Mouse (Mus musculus) cerebellum, postnatal 36 days (tissue): ENCODE measurements around the gene Gna11.
A peak's percentile ranks its signal among the peaks of the same experiment; 100 is the strongest.

Source experiments
- DNase-seq, 2 experiments: peaks; one replicate each; pipeline ENCODE4 v3.0.0; 2021 to 2022; ENCODE audit warnings: mixed read lengths in 2 of 2

Gna11 gene

GRCm38 (mm10) chr10:81565257-81566228 lies 20.6 kb upstream of the Gna11 start:
- DNase-seq, result no peak

DNA sequence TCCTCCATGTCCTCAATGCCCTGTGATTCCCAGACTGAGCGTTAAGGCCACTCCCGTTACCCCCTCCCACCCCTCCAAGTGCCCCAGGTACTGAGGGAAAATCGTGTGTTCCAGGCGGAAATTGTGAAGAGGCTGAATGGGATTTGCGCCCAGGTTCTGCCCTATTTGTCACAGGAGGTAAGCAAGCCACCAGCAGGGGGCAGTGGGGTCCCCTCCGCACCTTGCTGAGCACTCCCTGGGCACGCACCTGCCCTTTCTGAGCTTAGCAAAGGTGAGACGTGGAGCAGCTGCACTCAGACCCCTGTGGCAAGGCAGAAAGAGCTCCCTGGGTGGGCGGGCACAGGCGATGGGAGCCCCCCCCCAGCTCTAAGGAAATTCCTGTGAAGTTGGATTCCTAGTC lies 19.7 kb upstream of the Gna11 start:
- DNase-seq, result peak; percentile 70 to 78

DNA sequence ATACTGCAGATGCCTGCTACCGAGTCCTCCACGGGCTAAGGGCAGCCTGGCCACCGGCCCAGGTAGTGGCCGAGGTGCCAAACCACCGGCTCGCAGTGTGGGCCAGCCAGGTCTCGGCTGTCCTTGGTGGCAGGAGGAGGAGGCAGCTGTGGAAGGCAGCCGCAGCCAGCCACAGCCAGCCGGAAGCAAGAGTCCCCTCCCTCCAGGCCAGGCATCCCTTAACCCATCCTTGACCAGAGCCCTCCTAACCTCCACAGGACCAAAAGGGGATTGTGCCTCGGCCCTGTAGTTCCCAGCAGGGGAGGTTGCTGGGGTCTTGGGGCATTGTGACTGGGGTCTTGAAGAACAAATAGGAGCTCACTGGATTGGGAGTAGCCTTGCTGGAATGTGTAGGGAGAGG lies 19.2 kb upstream of the Gna11 start:
- peak; percentile 45 to 57 for DNase-seq

DNA sequence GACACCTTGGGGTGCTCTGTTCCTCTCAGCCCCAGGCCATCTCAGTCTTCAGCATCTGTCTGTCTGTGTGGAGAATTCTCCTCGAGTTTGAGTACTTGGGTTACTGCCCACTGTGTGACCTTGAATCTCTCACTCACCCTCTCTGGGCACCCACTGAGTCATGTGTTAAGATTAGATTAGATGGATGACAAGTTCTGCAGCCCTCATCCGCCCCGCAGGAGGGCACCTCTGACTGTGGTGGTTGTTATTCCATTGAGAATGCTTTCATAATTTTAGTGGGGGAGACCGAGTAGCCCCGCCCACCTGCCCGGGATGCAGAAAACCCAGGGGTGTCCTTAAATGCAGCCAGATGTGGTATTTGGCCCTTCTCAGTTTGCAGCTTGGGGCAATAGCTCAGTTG lies 18.5 kb upstream of the Gna11 start:
- DNase-seq, result no peak

DNA sequence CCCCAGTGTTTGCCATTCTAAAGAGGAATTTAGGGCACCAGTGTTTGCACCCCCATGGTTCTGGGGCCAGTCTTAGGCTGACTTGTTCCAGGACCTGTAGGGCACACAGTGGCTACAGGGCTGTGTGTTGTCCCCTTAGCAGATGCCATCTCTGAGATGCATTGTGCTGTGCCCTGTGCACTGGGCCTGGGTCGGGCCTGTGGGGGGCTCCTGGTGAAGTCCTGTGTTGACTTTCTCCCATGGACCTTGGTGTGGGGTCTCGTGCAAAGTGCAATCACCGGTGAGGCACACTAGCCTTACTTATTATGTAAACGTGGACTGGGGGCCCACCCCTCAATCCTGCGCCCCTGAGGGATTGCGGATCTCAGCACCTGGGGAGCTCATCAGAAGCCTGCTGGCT lies 17.4 kb upstream of the Gna11 start:
- DNase-seq, result no peak

- no peak for DNase-seq
These were observed 15.9 kb upstream of the Gna11 start for GRCm38 (mm10) chr10:81560719-81561459.

- DNase-seq, result peak; percentile 64 to 78
These were observed 14.9 kb upstream of the Gna11 start for GRCm38 (mm10) chr10:81559627-81560539.

DNA sequence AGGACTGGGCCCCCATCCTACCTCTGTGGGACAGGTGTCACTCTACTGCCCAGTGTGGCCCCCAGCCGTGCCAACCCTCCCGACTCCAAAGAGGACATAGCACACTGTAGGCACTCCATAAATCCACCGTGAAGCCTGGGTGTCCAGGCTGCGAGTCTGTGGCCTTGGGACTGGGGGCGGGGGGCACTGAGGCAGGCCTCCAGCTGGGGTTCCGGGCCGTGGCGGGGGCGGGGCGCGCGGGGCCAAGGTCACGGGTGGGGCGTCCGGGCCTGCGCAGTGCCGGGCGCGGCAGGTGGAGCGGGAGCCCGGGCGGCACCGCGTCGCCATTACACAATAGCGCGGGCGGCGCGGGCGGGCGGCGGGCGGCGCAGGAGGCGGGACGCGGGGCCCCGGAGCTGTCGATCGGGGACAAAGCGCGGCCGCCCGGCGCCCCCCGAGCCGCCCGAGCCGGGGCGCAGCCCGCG lies 14.2 kb upstream of the Gna11 start, which contains the start of gene Aes:
Gene Aes (plus strand): TSS at position 326 of the 464 bp plus-strand sequence.
- peak; percentile 81 to 90 for DNase-seq

GRCm38 (mm10) chr10:81557491-81557890 lies 12.5 kb upstream of the Gna11 start:
- no peak for DNase-seq

DNA sequence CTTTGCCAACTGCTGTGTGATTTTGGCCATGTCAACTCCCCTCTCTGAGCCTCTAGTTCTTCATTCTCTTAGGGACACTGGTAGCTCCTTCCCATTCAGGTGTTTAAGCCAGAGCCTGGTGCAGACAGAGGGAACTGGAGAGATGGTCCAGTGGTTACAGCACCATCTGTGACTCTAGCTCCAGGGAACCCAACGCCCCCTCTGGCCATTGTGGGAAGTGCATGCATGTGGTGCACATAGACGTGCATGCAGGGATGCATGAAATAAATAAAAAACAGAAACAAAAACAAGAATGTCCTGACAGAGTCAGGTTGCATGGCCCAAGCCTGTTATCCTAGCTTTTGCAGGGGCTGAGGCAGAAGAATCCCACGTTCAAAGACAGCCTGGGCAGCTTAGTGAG lies 11.3 kb upstream of the Gna11 start:
- no peak for DNase-seq

GRCm38 (mm10) chr10:81553807-81554755 lies 9.1 kb upstream of the Gna11 start:
- no peak for DNase-seq

DNA sequence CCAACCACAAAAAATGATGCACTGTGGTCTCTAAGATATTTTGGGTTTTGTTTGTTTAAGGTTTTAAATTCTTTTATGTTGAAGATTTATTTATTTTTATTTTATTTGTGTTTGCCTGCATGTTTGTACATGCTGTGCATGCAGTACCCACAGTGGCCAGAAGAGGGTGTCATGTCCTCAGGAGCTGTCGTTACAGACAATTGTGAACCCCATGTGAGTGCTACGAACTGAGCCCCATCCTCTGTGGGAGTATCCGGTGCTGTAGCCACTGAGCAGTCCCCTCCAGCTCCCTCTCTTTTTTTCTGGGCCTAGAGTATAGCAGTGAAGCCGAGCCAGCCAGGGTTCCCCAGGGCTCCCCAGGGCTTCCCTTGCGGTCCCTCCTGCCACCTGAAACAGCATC lies 8.2 kb upstream of the Gna11 start:
- DNase-seq, result no peak

- DNase-seq, result peak; percentile 82 to 84
These were observed 6.7 kb upstream of the Gna11 start for GRCm38 (mm10) chr10:81551597-81552102.

- DNase-seq, result peak; percentile 57 to 69
These were observed 5.3 kb upstream of the Gna11 start for GRCm38 (mm10) chr10:81550257-81550656.

DNA sequence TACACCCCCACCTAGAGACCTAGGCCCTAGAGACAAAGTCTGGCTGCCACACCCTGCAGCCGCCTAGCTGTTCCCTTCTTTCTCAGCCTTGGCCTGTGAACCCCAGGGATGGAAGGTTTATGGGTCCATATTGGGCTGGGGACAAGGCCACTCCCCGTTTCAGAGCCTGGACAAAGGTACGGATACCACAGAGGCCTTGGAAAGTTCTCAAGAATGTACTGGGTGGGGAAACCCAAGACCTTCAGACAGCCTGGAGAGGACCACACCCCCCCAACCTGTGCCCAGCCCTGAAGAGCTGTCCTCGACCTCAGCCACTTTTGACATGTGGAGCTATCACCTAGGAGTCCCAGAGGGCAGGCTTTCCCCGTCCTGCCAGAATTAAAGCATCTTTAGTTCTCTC lies 4.0 kb upstream of the Gna11 start:
- no peak for DNase-seq

- no peak for DNase-seq
These were observed 2.0 kb upstream of the Gna11 start for GRCm38 (mm10) chr10:81546788-81547571.

DNA sequence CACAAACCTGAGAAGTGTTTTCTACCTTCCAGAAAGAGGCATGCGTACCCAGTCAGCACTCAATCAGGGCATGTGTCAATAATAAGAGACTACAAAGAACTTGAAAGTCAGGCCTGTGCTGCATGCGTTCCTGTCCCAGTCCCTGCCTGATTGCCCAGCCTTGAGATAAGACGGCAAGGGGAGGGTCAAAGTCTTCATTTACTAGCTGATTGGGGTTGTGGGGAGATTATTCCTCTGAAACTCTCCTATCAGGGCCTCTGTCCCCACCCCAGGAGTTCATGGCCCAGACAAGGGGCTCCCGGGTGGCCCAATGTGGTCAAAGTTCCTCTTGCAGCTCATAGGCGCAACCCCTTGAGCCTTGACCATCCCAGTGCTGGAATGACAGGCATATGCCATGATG lies 1.3 kb upstream of the Gna11 start:
- DNase-seq, result no peak

DNA sequence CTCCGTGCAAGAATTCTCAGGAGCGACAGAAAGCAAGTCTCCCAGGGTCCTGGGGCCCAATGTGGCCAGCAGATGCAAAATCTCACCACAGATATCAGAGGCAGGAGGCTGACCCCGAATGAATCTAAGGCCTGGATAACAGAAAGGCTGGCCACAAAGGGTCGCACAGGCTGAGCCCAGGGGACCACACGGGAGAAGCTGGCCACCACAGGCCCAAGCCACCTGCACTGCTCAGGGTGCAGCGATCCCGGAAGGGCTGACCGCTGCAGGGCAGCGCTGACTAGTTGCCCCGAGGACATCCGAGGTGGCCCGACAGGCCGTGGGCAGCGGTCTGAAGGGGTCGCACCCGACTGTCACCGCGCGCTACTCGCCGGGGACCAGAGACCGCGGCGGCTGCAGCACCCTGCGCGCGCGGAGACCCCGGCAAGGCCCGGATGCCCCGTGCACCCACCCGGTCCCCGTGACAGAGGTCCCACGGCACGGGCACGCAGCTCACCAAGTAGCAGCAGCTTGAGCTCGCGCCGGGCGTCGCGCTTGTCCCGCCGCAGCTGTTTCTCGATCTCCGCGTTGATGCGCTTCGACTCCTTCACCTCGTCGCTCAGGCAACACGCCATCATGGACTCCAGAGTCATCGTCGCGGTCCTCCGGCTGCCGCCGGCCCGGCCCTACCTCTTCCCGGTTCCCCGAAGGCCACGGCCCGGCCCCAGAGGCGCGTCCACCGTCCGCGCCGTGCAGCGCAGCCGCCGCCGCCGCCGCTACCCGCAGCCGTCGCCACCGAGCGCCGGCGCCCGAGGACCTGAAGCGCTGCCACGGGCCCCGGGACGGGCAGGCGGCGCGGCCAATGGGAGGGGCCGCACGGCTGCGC lies 462 bp downstream of the Gna11 start:
- peak in 1 of 2 experiments; percentile 39 for DNase-seq

DNA sequence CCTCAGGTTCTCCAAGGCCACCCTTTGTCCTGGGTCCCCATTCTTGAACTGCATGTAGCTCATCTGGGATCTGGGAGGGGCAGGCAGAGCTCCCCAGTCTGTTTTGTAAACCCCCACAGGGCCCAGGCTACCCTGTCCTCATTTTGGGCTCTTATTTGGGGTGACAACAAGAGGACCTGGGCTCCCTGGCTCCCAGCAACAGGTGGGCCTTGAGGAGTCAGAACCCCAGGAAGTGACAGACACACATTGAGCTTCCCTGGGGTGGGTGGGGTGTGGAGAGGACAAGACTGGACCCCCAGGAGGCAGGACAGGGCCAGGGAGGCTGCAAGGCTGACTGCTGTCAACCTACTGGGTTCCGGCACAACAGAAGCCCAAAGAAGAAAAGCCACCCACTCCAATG lies 1.4 kb downstream of the Gna11 start:
- no peak for DNase-seq
